Mouse (Mus musculus): ENCODE results near the gene Tas2r134. TPM values are rescaled to one million over a fixed set of nuclear protein-coding genes. Genes with fewer than 3 reads are reported as not detected.

Tas2r134 gene
- polyA plus RNA-seq, 1 experiment from 2014 or later, result not detected

DNA sequence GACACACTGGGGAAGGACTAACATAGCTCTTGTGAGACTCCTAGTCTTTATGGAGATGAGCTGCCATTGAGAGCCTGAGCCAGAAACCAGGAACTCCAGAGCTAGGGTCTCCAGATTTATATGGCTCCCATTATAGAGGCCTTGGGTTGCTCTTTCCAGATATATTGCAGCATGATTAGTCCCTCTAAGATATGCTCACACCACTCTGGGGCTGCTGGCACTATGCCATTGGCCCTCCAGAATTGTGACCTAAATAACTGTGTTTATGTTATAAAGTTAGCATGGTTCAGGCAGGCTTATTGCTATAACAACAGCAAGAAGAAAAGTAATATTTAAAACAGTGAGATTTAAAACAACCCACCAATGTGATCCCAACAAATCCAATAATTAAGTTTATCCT, 35.2 kb upstream of the Tas2r134 start:
- no peak overlapping the region for H3K4me2 ChIP-seq
- no peak overlapping the region for H3K9ac ChIP-seq
- no peak overlapping the region for H3K4me3 ChIP-seq (ENCODE audit: low read depth, low read length)
- TF ChIP-seq CTCF (IDR thresholded peaks at IDR 0.05; ENCODE audit: low read depth), result no peak
- H3K36me3 ChIP-seq (ENCODE audit: insufficient read depth), result no peaks in the 10 kb centered on the region
- H3K27ac ChIP-seq (ENCODE audit: low read depth), result no peak overlapping the region
- no peaks in the 10 kb centered on the region for H3K9me3 ChIP-seq (ENCODE audit: low read depth, low read length)
- DNase-seq, result peak; percentile 71
- ATAC-seq (ENCODE audit: insufficient read depth), result peak; percentile 65; the same call in 1 of the 2 replicates
- no peaks in the 10 kb centered on the region for H3K27me3 ChIP-seq (ENCODE audit: insufficient read depth, low read length)
- 0 out of 2 replicates have a peak, but pooled peaks cover 6% of the 10 kb centered on the region for H3K4me1 ChIP-seq (ENCODE audit: insufficient read depth)

DNA sequence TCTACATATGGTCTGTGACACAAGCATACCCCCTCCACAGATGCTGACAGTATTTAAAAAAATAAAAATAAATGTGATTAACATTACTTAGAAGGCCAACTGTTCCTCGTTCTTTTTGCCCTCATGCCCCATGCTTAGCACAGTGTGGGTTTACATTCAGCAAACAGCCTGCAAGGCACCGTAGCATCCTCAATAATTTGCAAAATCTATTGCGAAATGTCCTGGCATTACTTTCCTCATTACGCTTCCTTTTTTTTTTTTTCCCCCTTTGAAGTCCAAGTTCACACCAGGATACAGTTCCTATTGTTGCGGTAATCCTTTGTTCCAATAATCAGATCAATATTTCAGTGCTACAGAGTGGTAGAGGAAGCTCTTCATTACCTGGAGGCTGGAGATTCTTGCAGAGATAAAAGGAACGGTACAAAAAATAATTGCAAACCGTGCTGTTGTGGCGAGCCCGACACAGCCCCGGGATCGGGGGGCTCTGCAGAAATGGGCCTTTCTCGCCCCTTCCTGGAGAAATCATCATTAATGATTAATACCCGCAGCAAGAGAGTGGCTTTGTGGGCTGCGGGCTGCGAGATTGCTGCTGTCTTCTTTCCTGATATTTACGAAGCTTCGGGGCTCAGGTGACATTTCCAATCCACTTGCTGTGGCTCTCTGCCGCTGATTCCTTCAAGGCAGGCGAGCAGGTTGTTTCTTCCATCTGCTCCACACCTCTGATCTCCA, 27.7 kb upstream of the Tas2r134 start:
- no peak for TF ChIP-seq CTCF (IDR thresholded peaks at IDR 0.05; ENCODE audit: low read depth)
- Histone ChIP-seq H3K9me3 (ENCODE audit: low read depth, low read length) (no peaks in the 10 kb centered on the region), H3K27me3 (ENCODE audit: insufficient read depth, low read length) (no peaks in the 10 kb centered on the region), H3K4me1 (ENCODE audit: insufficient read depth) (no peaks in the 10 kb centered on the region), H3K36me3 (ENCODE audit: insufficient read depth) (no peaks in the 10 kb centered on the region), H3K27ac (ENCODE audit: low read depth) (no peak overlapping the region), H3K9ac (no peak overlapping the region), H3K4me3 (ENCODE audit: low read depth, low read length) (no peak overlapping the region), H3K4me2 (no peak overlapping the region)
- WGBS, result 63% methylated on average over 19 of the region's 19 CpGs
- ATAC-seq (ENCODE audit: insufficient read depth), result no peak
- DNase-seq, result no peak

- no peaks in the 10 kb centered on the region for H3K36me3 ChIP-seq (ENCODE audit: insufficient read depth)
- no peaks in the 10 kb centered on the region for H3K27me3 ChIP-seq (ENCODE audit: insufficient read depth, low read length)
- ATAC-seq (ENCODE audit: insufficient read depth) (no peak), DNase-seq (no peak)
- no peak overlapping the region for H3K9ac ChIP-seq
- no peak overlapping the region for H3K27ac ChIP-seq (ENCODE audit: low read depth)
- H3K9me3 ChIP-seq (ENCODE audit: low read depth, low read length), result no peaks in the 10 kb centered on the region
- H3K4me2 ChIP-seq, result no peak overlapping the region
- H3K4me3 ChIP-seq (ENCODE audit: low read depth, low read length), result no peak overlapping the region
- 58% methylated on average over 3 of the region's 3 CpGs for WGBS
- no peaks in the 10 kb centered on the region for H3K4me1 ChIP-seq (ENCODE audit: insufficient read depth)
- no peak for TF ChIP-seq CTCF (IDR thresholded peaks at IDR 0.05; ENCODE audit: low read depth)
Observed at GRCm38 (mm10) chr2:51600202-51600487, 27.2 kb upstream of the Tas2r134 start.

DNA sequence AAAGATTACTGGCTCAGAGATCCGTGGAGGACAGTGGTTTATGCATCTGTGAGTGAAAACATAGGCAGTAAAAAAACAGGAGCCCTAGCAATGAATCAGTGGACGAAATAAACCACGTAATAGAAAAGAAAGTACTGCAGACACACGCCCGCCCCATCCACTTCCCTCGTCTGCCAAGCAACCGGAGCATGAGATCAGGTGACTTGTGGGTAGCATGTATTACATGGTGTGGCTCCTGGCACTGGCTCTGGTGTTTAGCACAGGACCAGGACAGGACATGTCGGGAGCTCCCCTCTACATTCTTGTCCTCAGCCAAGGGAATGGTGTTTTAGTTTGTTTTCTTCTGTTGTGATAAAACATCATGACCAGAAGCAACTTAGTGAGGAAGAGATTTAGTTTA, 26.4 kb upstream of the Tas2r134 start:
- DNase-seq, result no peak
- H3K4me3 ChIP-seq (ENCODE audit: low read depth, low read length), result no peak overlapping the region
- no peak overlapping the region for H3K9ac ChIP-seq
- no peak for TF ChIP-seq CTCF (IDR thresholded peaks at IDR 0.05; ENCODE audit: low read depth)
- no peak overlapping the region for H3K27ac ChIP-seq (ENCODE audit: low read depth)
- H3K9me3 ChIP-seq (ENCODE audit: low read depth, low read length), result no peaks in the 10 kb centered on the region
- no peak overlapping the region for H3K4me2 ChIP-seq
- H3K27me3 ChIP-seq (ENCODE audit: insufficient read depth, low read length), result no peaks in the 10 kb centered on the region
- 80% methylated on average over 8 of the region's 8 CpGs for WGBS
- H3K4me1 ChIP-seq (ENCODE audit: insufficient read depth), result no peaks in the 10 kb centered on the region
- H3K36me3 ChIP-seq (ENCODE audit: insufficient read depth), result no peaks in the 10 kb centered on the region
- ATAC-seq (ENCODE audit: insufficient read depth), result no peak

GRCm38 (mm10) chr2:51610305-51610704, 17.0 kb upstream of the Tas2r134 start:
- DNase-seq, result peak; percentile 53
- Histone ChIP-seq H3K9ac (no peak overlapping the region), H3K4me3 (ENCODE audit: low read depth, low read length) (no peak overlapping the region), H3K27me3 (ENCODE audit: insufficient read depth, low read length) (no peaks in the 10 kb centered on the region), H3K36me3 (ENCODE audit: insufficient read depth) (no peaks in the 10 kb centered on the region), H3K4me2 (peak overlapping the region; percentile 37; the same call in 1 of the 2 replicates), H3K27ac (ENCODE audit: low read depth) (no peak overlapping the region), H3K9me3 (ENCODE audit: low read depth, low read length) (no peaks in the 10 kb centered on the region), H3K4me1 (ENCODE audit: insufficient read depth) (no peaks in the 10 kb centered on the region)
- no peak for TF ChIP-seq CTCF (IDR thresholded peaks at IDR 0.05; ENCODE audit: low read depth)
- WGBS, result 33% methylated on average over 10 of the region's 10 CpGs
- ATAC-seq (ENCODE audit: insufficient read depth), result no peak

DNA sequence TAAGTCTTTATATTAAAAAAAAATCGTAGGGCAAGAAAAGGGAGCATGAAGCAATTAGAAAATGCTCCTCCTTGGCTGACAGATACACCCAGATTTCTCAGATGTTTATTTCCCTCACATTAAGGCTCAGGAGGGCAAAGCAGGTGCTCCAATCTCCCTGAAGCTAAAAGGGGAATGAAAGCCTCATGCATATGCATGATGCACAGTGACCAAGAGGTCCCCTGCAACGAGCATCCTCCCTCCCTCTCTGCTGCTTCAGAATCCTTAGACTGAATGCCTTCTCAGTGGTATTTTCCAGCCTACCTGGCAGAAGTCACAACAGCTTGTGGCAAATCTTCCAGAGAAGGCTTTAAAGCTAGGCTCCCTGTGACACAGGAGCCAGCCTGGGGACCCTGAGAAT, 16.4 kb upstream of the Tas2r134 start:
- no peaks in the 10 kb centered on the region for H3K9me3 ChIP-seq (ENCODE audit: low read depth, low read length)
- 32% methylated on average over 2 of the region's 2 CpGs for WGBS
- H3K27ac ChIP-seq (ENCODE audit: low read depth), result no peak overlapping the region
- ATAC-seq (ENCODE audit: insufficient read depth), result no peak
- H3K27me3 ChIP-seq (ENCODE audit: insufficient read depth, low read length), result no peaks in the 10 kb centered on the region
- TF ChIP-seq CTCF (IDR thresholded peaks at IDR 0.05; ENCODE audit: low read depth), result no peak
- H3K36me3 ChIP-seq (ENCODE audit: insufficient read depth), result no peaks in the 10 kb centered on the region
- H3K4me1 ChIP-seq (ENCODE audit: insufficient read depth), result no peaks in the 10 kb centered on the region
- no peak overlapping the region for H3K4me2 ChIP-seq
- no peak overlapping the region for H3K9ac ChIP-seq
- H3K4me3 ChIP-seq (ENCODE audit: low read depth, low read length), result no peak overlapping the region
- no peak for DNase-seq

DNA sequence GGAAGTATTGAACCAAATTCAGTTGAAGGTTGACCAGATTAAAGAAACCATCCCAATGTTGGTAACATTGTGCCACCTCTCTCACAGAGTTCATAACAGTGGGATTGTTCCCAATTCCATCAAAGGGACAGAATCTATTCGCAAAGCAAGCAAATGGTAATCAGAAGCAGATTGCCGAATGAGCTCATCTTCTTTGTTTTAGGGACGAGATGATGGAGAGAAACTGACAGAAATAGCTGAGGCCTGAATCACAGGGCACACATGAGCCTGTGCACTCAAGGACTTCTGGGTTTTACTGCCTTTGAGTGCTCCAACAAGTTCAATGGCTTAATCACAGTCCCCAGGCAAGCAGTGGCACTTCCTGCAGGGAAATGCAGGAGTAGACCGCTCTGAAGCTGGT, 13.6 kb upstream of the Tas2r134 start:
- TF ChIP-seq CTCF (IDR thresholded peaks at IDR 0.05; ENCODE audit: low read depth), result no peak
- Histone ChIP-seq H3K9ac (no peak overlapping the region), H3K27me3 (ENCODE audit: insufficient read depth, low read length) (no peaks in the 10 kb centered on the region), H3K9me3 (ENCODE audit: low read depth, low read length) (no peaks in the 10 kb centered on the region), H3K4me2 (no peak overlapping the region), H3K4me3 (ENCODE audit: low read depth, low read length) (no peak overlapping the region), H3K27ac (ENCODE audit: low read depth) (no peak overlapping the region), H3K4me1 (ENCODE audit: insufficient read depth) (no peaks in the 10 kb centered on the region), H3K36me3 (ENCODE audit: insufficient read depth) (no peaks in the 10 kb centered on the region)
- WGBS, result 75% methylated on average over 4 of the region's 4 CpGs
- no peak for DNase-seq
- no peak for ATAC-seq (ENCODE audit: insufficient read depth)

- H3K27ac ChIP-seq (ENCODE audit: low read depth), result no peak overlapping the region
- ATAC-seq (ENCODE audit: insufficient read depth), result no peak
- no peaks in the 10 kb centered on the region for H3K36me3 ChIP-seq (ENCODE audit: insufficient read depth)
- H3K9me3 ChIP-seq (ENCODE audit: low read depth, low read length), result no peaks in the 10 kb centered on the region
- no peak overlapping the region for H3K4me3 ChIP-seq (ENCODE audit: low read depth, low read length)
- no peak overlapping the region for H3K4me2 ChIP-seq
- no peak for DNase-seq
- WGBS, result 84% methylated on average over 2 of the region's 2 CpGs
- no peak overlapping the region for H3K9ac ChIP-seq
- no peaks in the 10 kb centered on the region for H3K4me1 ChIP-seq (ENCODE audit: insufficient read depth)
- no peaks in the 10 kb centered on the region for H3K27me3 ChIP-seq (ENCODE audit: insufficient read depth, low read length)
- TF ChIP-seq CTCF (IDR thresholded peaks at IDR 0.05; ENCODE audit: low read depth), result no peak
Observed at GRCm38 (mm10) chr2:51621931-51622330, 5.4 kb upstream of the Tas2r134 start.

Data from lung, embryonic 14.5 days (tissue).